ENCODE assay signal across 1 mouse cellular context in the genomic region with DNA sequence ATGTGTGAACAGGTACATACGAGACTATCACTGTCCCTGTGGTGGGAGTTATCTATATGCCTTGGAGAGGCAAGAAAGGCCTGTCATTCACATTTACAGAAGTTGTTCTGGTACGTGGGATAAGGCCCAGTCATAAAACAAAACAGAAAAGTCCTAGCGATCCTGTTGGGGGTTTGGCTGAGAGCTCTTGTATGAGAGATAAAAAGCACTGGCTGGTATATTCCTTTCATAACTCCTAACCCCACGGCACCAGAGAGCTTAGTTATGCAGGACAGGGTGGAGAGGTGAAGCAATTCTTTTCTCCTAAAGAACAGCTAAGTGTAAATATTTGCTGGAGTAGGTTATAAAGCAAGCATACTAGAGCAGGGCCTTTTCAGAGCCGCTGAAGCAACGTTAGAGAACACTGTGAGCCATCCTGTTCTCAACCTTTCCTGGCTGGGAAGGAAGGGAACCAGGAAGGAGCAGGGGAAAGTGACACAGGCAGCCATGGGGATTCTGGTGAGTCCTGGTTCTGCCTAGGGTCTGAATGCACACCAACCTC.
TF ChIP-seq lines count a peak whose summit lies in the region.

No protein-coding gene starts in this region.

TF ChIP-seq in CH12.LX, 34 proteins besides CTCF, POLR2A, EP300 and RAD21 (continued from another document):
- TF ChIP-seq SMC3 (IDR thresholded peaks at IDR 0.05; ENCODE audit: low read depth, low read length): no peak
